Mouse (Mus musculus) stomach, embryonic 16.5 days (tissue): Measurements from ENCODE around the gene Kat2a. TPM values are rescaled to one million over a fixed set of nuclear protein-coding genes. Genes with fewer than 3 reads are reported as not detected.
"Not testable (repeated sequence)": the region's sequence is repeated elsewhere in the genome, so short reads cannot be mapped to it uniquely, and the experiment has no call there.

Experiments
- ATAC-seq: fragments of 200-750 bp; cut with Nextera tagmentation; 2 replicates; pipeline ENCODE4 v1.8.0; 2017; ENCODE audit warnings: moderate number of reproducible peaks, moderate TSS enrichment; ENCODE audit not compliant: insufficient read depth, low FRiP score
- H3K27ac ChIP-seq: fragments of 300-500 bp; sonication (generic); 2 replicates; pipeline ENCODE4 v1.5.1; 2014; ENCODE audit warnings: low read length
- H3K27me3 ChIP-seq: fragments of 300-500 bp; sonication (generic); 2 replicates; pipeline ENCODE4 v1.6.1; 2014; ENCODE audit warnings: low read length, control low read depth, mixed read lengths; ENCODE audit not compliant: control insufficient read depth, insufficient read depth
- H3K36me3 ChIP-seq: fragments of 300-500 bp; sonication (generic); 2 replicates; pipeline ENCODE4 v1.6.1; 2014; ENCODE audit warnings: low read length; ENCODE audit not compliant: control insufficient read depth, insufficient read depth
- H3K4me1 ChIP-seq: fragments of 300-500 bp; sonication (generic); 2 replicates; pipeline ENCODE4 v1.6.1; 2014; ENCODE audit warnings: low read length, control low read depth, mixed read lengths; ENCODE audit not compliant: control insufficient read depth, insufficient read depth
- H3K4me2 ChIP-seq: fragments of 300-500 bp; sonication (generic); 2 replicates; pipeline ENCODE4 v1.6.1; 2014; ENCODE audit warnings: low read depth, low read length, mixed read lengths
- H3K4me3 ChIP-seq: fragments of 300-500 bp; sonication (generic); replicated peaks from 2 replicates; pipeline ENCODE4 v1.5.1; 2014; ENCODE audit warnings: mild to moderate bottlenecking, low read length
- H3K9ac ChIP-seq: fragments of 300-500 bp; sonication (generic); 2 replicates; pipeline ENCODE4 v1.6.1; 2014; ENCODE audit warnings: low read length
- H3K9me3 ChIP-seq: fragments of 300-500 bp; sonication (generic); replicated peaks from 2 replicates; pipeline ENCODE4 v1.6.1; 2016; ENCODE audit warnings: low read length, control low read depth; ENCODE audit not compliant: control insufficient read depth
- WGBS: fragments of 180-500 bp; shearing (Covaris S2); extraction: QIAGEN DNeasy Blood & Tissue Kit; methylation state at CpG from one replicate; pipeline ENCODE4 v1.1.7; 2014; 5-methylcytosine and 5-hydroxymethylcytosine counted together
- polyA plus RNA-seq: library from polyadenylated mRNA; unstranded; fragments of >200 nt; fragmentation: Nextera tagmentation; extraction: Ambion mirVana; gene quantifications from 2 replicates; pipeline ENCODE4 v1.2.1, GENCODE M21; 2015

The Kat2a gene
- polyA plus RNA-seq, 1 experiment from 2014 or later = 40.6 TPM

GRCm38 (mm10) chr11:100681826-100682225 is 30.4 kb downstream of the Kat2a start:
- Histone ChIP-seq H3K9ac (no peak overlapping the region), H3K27ac (no peak overlapping the region), H3K4me3 (no peak overlapping the region), H3K36me3 (no peaks in the 10 kb centered on the region), H3K27me3 (no peaks in the 10 kb centered on the region), H3K4me2 (no peak overlapping the region), H3K9me3 (no peaks in the 10 kb centered on the region), H3K4me1 (no peaks in the 10 kb centered on the region)
- ATAC-seq = no peak
- WGBS = 77% methylated on average over 5 of the region's 5 CpGs

GRCm38 (mm10) chr11:100677810-100678209 is 34.5 kb downstream of the Kat2a start:
- 0 out of 2 replicates have a peak, but pooled peaks have one; percentile 35 for ATAC-seq
- WGBS = 47% methylated on average over 7 of the region's 7 CpGs

GRCm38 (mm10) chr11:100673169-100673568 is 39.1 kb downstream of the Kat2a start:
- H3K4me1 ChIP-seq = no peaks in the 10 kb centered on the region
- peak overlapping the region; percentile 36 for H3K4me2 ChIP-seq
- peak; percentile 21; the same call in 1 of the 2 replicates for ATAC-seq
- WGBS = 8% methylated on average over 23 of the region's 23 CpGs
- no peaks in the 10 kb centered on the region for H3K9me3 ChIP-seq
- peak overlapping the region; percentile 65 for H3K9ac ChIP-seq
- no peak overlapping the region for H3K4me3 ChIP-seq
- H3K27ac ChIP-seq = no peak overlapping the region
- H3K36me3 ChIP-seq = no peaks in the 10 kb centered on the region
- H3K27me3 ChIP-seq = peaks cover 10% of the 10 kb centered on the region; the same call in 1 of the 2 replicates

More at GRCm38 (mm10) chr11:100677810-100678209, 34.5 kb downstream of the Kat2a start:
- H3K4me2 ChIP-seq = no peak overlapping the region
- no peaks in the 10 kb centered on the region for H3K36me3 ChIP-seq
- H3K27me3 ChIP-seq = peaks cover 10% of the 10 kb centered on the region; the same call in 1 of the 2 replicates
- H3K9me3 ChIP-seq = no peaks in the 10 kb centered on the region
- H3K4me3 ChIP-seq = no peak overlapping the region
- H3K27ac ChIP-seq = no peak overlapping the region
- H3K9ac ChIP-seq = no peak overlapping the region
- H3K4me1 ChIP-seq = no peaks in the 10 kb centered on the region

GRCm38 (mm10) chr11:100671956-100672355 is 40.3 kb downstream of the Kat2a start:
- H3K27me3 ChIP-seq = peaks cover 10% of the 10 kb centered on the region; the same call in 1 of the 2 replicates
- H3K27ac ChIP-seq = no peak overlapping the region
- WGBS = 47% methylated on average over 2 of the region's 2 CpGs
- no peak overlapping the region for H3K4me3 ChIP-seq
- no peaks in the 10 kb centered on the region for H3K9me3 ChIP-seq
- H3K36me3 ChIP-seq = no peaks in the 10 kb centered on the region
- no peaks in the 10 kb centered on the region for H3K4me1 ChIP-seq
- ATAC-seq = no peak
- H3K4me2 ChIP-seq = no peak overlapping the region
- no peak overlapping the region for H3K9ac ChIP-seq

- peaks cover 10% of the 10 kb centered on the region; the same call in 1 of the 2 replicates for H3K27me3 ChIP-seq
Measured at GRCm38 (mm10) chr11:100671049-100671448, 41.2 kb downstream of the Kat2a start.

GRCm38 (mm10) chr11:100659806-100660205 is 52.5 kb downstream of the Kat2a start:
- no peak overlapping the region for H3K27ac ChIP-seq
- 66% methylated on average over 10 of the region's 10 CpGs for WGBS
- H3K27me3 ChIP-seq = no peaks in the 10 kb centered on the region
- no peak overlapping the region for H3K9ac ChIP-seq
- H3K4me3 ChIP-seq = no peak overlapping the region
- H3K4me1 ChIP-seq = no peaks in the 10 kb centered on the region
- H3K36me3 ChIP-seq = no peaks in the 10 kb centered on the region
- no peak overlapping the region for H3K4me2 ChIP-seq
- no peak for ATAC-seq
- H3K9me3 ChIP-seq = no peaks in the 10 kb centered on the region

More at GRCm38 (mm10) chr11:100671049-100671448, 41.2 kb downstream of the Kat2a start:
- Histone ChIP-seq H3K9me3 (no peaks in the 10 kb centered on the region), H3K36me3 (no peaks in the 10 kb centered on the region), H3K4me3 (no peak overlapping the region), H3K9ac (no peak overlapping the region), H3K27ac (no peak overlapping the region), H3K4me1 (no peaks in the 10 kb centered on the region), H3K4me2 (no peak overlapping the region)
- 79% methylated on average over 1 of the region's 1 CpGs for WGBS
- ATAC-seq = no peak

- no peaks in the 10 kb centered on the region for H3K27me3 ChIP-seq
- H3K4me3 ChIP-seq = no peak overlapping the region
- no peak for ATAC-seq
- no peak overlapping the region for H3K27ac ChIP-seq
- 11% methylated on average over 6 of the region's 6 CpGs for WGBS
- no peaks in the 10 kb centered on the region for H3K9me3 ChIP-seq
- H3K4me2 ChIP-seq = no peak overlapping the region
- H3K36me3 ChIP-seq = no peaks in the 10 kb centered on the region
- H3K4me1 ChIP-seq = no peaks in the 10 kb centered on the region
- H3K9ac ChIP-seq = peak overlapping the region; percentile 2; the same call in 1 of the 2 replicates
Measured at GRCm38 (mm10) chr11:100656458-100656857, 55.8 kb downstream of the Kat2a start.

- H3K27me3 ChIP-seq, H3K4me1 ChIP-seq, H3K36me3 ChIP-seq, H3K27ac ChIP-seq, H3K9ac ChIP-seq, H3K9me3 ChIP-seq, H3K4me2 ChIP-seq, H3K4me3 ChIP-seq, ATAC-seq: not testable (repeated sequence)
- 60% methylated on average over 2 of the region's 3 CpGs for WGBS
Measured at GRCm38 (mm10) chr11:100655589-100655988, 56.7 kb downstream of the Kat2a start.
